Comparison of ENCODE assay signal across 9 mouse cellular contexts in the genomic region with DNA sequence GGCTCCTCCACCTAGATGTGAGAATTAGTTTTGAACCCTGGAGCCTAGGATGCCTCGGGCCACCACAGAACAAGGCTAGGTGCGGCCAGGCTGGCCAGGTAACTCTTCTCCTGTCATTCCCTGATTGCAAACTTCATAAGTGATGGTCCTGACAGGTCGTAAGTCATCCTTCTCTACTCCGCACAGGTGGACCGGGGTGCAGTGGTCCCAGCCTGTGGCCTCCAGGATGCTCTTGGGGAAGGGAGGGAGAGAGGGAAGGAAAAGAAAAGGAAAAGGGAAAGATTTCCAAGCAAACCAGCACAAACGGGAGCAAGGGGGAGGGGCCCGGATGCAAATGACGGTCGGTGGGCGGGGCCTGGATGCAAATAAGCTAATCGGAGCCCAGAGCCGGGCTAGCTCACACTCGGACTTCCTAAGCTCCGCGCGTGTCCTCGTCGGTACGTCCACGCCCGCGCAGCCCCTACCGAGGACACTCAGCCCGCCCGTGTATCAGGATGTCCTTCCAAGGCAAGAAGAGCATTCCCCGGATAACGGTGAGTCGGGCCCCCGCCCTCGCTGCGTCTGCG. TPM values are rescaled to one million over a fixed set of nuclear protein-coding genes. Genes with fewer than 3 reads are reported as not detected.
DNase-seq lines count a peak whose midpoint lies in the region; ATAC-seq and TF ChIP-seq lines count a peak whose summit lies in the region.
"Had no signal": no experiment of that assay in that cellular context is flagged by ENCODE, and none has a peak within 500 bp of the region (broad histone marks: within the 10 kb centered on the region; RNA-seq: fewer than 3 reads in every experiment).

A gene (plus strand): TSS at position 373 of the 566 bp plus-strand sequence.

- H3K4me1 ChIP-seq in ES-Bruce4 (ENCODE audit: control insufficient read depth, insufficient read depth, low read length) = no peaks in the 10 kb centered on the region
- H3K4me1 ChIP-seq in forebrain, postnatal 0 days (ENCODE audit: insufficient read depth) = peaks cover 14% of the 10 kb centered on the region
- no peaks in the 10 kb centered on the region; the same call in 1 of the 2 replicates for H3K4me1 ChIP-seq in hindbrain, embryonic 11.5 days (replicated peaks; ENCODE audit: control insufficient read depth, insufficient read depth, low read length)
- H3K4me1 ChIP-seq in lung, postnatal 0 days (ENCODE audit: insufficient read depth, low read depth, low read length) = no peaks in the 10 kb centered on the region

- peak within 1 kb of the TSS; percentile 58 for H3K4me2 ChIP-seq in forebrain, postnatal 0 days (ENCODE audit: low read depth)
- H3K4me2 ChIP-seq in hindbrain, embryonic 11.5 days (replicated peaks; ENCODE audit: low read depth, low read length) = peak within 1 kb of the TSS; percentile 70
- peak within 1 kb of the TSS; percentile 63 for H3K4me2 ChIP-seq in lung, postnatal 0 days (replicated peaks; ENCODE audit: low read depth, low read length)

- peak; percentile 92 for DNase-seq in cerebellum, adult 11-12 months
- DNase-seq in forebrain, postnatal 0 days = peak; percentile 87
- peak; percentile 93 for DNase-seq in hindbrain, embryonic 11.5 days (ENCODE audit: low spot score)
- peak; percentile 85 to 92 for DNase-seq in layer of hippocampus, postnatal 14 days (ENCODE audit: low spot score in 2 of 2)
- DNase-seq in lung, postnatal 0 days (ENCODE audit: low spot score) = peak; percentile 55
- peak; percentile 91 to 95 for DNase-seq in right cerebral cortex, adult 2 months (ENCODE audit: low spot score in 2 of 2)
- no peak for DNase-seq in c-Kit-positive CD71-positive TER-119-positive erythroid progenitor cells, embryonic 14.5 days (ENCODE audit: low spot score)

- no peaks in the 10 kb centered on the region for H3K36me3 ChIP-seq in ES-Bruce4 (ENCODE audit: control insufficient read depth, insufficient read depth, low read length, poor library complexity, severe bottlenecking)
- H3K36me3 ChIP-seq in forebrain, postnatal 0 days (ENCODE audit: insufficient read depth) = peaks cover 12% of the 10 kb centered on the region
- 0 out of 2 replicates have a peak, but pooled peaks cover 2% of the 10 kb centered on the region for H3K36me3 ChIP-seq in hindbrain, embryonic 11.5 days (ENCODE audit: control insufficient read depth, insufficient read depth, low read length)
- H3K36me3 ChIP-seq in lung, postnatal 0 days (ENCODE audit: insufficient read depth, low read length) = no peaks in the 10 kb centered on the region
- H3K36me3 ChIP-seq: G1E had no signal

- peaks cover 12% of the 10 kb centered on the region for H3K27me3 ChIP-seq in ES-Bruce4 (ENCODE audit: control insufficient read depth, insufficient read depth, low read length, poor library complexity, severe bottlenecking)
- no peaks in the 10 kb centered on the region for H3K27me3 ChIP-seq in forebrain, postnatal 0 days (ENCODE audit: insufficient read depth, low read length)
- H3K27me3 ChIP-seq in hindbrain, embryonic 11.5 days (ENCODE audit: control insufficient read depth, insufficient read depth, low read length) = 0 out of 2 replicates have a peak, but pooled peaks cover 2% of the 10 kb centered on the region
- H3K27me3 ChIP-seq in lung, postnatal 0 days (replicated peaks; ENCODE audit: insufficient read depth, low read length) = peaks cover 20% of the 10 kb centered on the region

- peak; percentile 77 for ATAC-seq in forebrain, postnatal 0 days
- ATAC-seq in hindbrain, embryonic 11.5 days (ENCODE audit: low FRiP score) = peak; percentile 86
- peak; percentile 48; the same call in 1 of the 2 replicates for ATAC-seq in lung, postnatal 0 days

- no peak for TF ChIP-seq POLR2A in ES-Bruce4 (IDR thresholded peaks at IDR 0.05; ENCODE audit: insufficient read depth, low read length)

- TF ChIP-seq EP300 in ES-Bruce4 (IDR thresholded peaks at IDR 0.05; ENCODE audit: insufficient read depth, low read depth, low read length) = no peak
- TF ChIP-seq EP300 in lung, postnatal 0 days (IDR thresholded peaks at IDR 0.05) = no peak

- H3K9ac ChIP-seq in ES-Bruce4 (ENCODE audit: low read depth, poor library complexity, severe bottlenecking) = peak within 1 kb of the TSS; percentile 76
- H3K9ac ChIP-seq in forebrain, postnatal 0 days = peak within 1 kb of the TSS; percentile 84
- peak within 1 kb of the TSS; percentile 92 for H3K9ac ChIP-seq in hindbrain, embryonic 11.5 days (ENCODE audit: low read depth, low read length)
- H3K9ac ChIP-seq in lung, postnatal 0 days (replicated peaks; ENCODE audit: low read depth) = no peak within 1 kb of the TSS

- no peak within 1 kb of the TSS for H3K27ac ChIP-seq in ES-Bruce4 (ENCODE audit: insufficient read depth, low read length)
- peak within 1 kb of the TSS; percentile 79 for H3K27ac ChIP-seq in forebrain, postnatal 0 days (ENCODE audit: low read depth, low read length)
- peak within 1 kb of the TSS; percentile 67 for H3K27ac ChIP-seq in hindbrain, embryonic 11.5 days (ENCODE audit: low read depth, low read length)
- no peak within 1 kb of the TSS for H3K27ac ChIP-seq in lung, postnatal 0 days (ENCODE audit: low read length)

- H3K9me3 ChIP-seq in ES-Bruce4 (replicated peaks; ENCODE audit: control insufficient read depth, insufficient read depth, low read length, poor library complexity, severe bottlenecking) = no peaks in the 10 kb centered on the region
- no peaks in the 10 kb centered on the region for H3K9me3 ChIP-seq in forebrain, postnatal 0 days (ENCODE audit: low read length)
- H3K9me3 ChIP-seq in hindbrain, embryonic 11.5 days (ENCODE audit: control insufficient read depth, low read length) = no peaks in the 10 kb centered on the region
- H3K9me3 ChIP-seq in lung, postnatal 0 days (ENCODE audit: low read length) = no peaks in the 10 kb centered on the region

- 8% methylated on average over 32 of the region's 32 CpGs for WGBS in forebrain, postnatal 0 days
- WGBS in hindbrain, embryonic 11.5 days = 7% methylated on average over 32 of the region's 32 CpGs
- 7% methylated on average over 32 of the region's 32 CpGs for WGBS in lung, postnatal 0 days

- TF ChIP-seq CTCF in ES-Bruce4 (IDR thresholded peaks at IDR 0.05; ENCODE audit: low read depth, low read length) = no peak
- no peak for TF ChIP-seq CTCF in forebrain, postnatal 0 days (IDR thresholded peaks at IDR 0.05; ENCODE audit: low read depth)
- no peak for TF ChIP-seq CTCF in lung, postnatal 0 days (IDR thresholded peaks at IDR 0.05)

- H3K4me3 ChIP-seq in ES-Bruce4 (ENCODE audit: low read depth, low read length) = peak within 1 kb of the TSS; percentile 86
- H3K4me3 ChIP-seq in forebrain, postnatal 0 days (ENCODE audit: low read depth, low read length) = peak within 1 kb of the TSS; percentile 75
- H3K4me3 ChIP-seq in hindbrain, embryonic 11.5 days (ENCODE audit: low read depth, low read length) = peak within 1 kb of the TSS; percentile 80
- H3K4me3 ChIP-seq in lung, postnatal 0 days (ENCODE audit: low read depth, low read length) = peak within 1 kb of the TSS; percentile 30

RNA-seq across cellular contexts. Expression of the gene that starts here (rescaled TPM):
- polyA plus RNA-seq in ES-Bruce4 (2011; ENCODE audit: insufficient read depth, insufficient read length, low read depth, missing spikeins) = 1.9 and 2.1 TPM in 2 replicates
- 121 and 125 TPM in 2 replicates for total RNA-seq in forebrain, postnatal 0 days (2014; rRNA removed)
- 112 and 142 TPM in 2 replicates for polyA plus RNA-seq in forebrain, postnatal 0 days (2015; fragmentation: Nextera tagmentation; extraction: Ambion mirVana)
- 231 and 251 TPM in 2 replicates for polyA plus RNA-seq in hindbrain, embryonic 11.5 days (2014; fragmentation: Nextera tagmentation; extraction: Ambion mirVana)
- 100 to 1,000 TPM; 102 to 105 TPM for total RNA-seq in layer of hippocampus, postnatal 14 days (2021)
- polyA plus RNA-seq in lung, postnatal 0 days (2015; fragmentation: Nextera tagmentation; extraction: Ambion mirVana) = 0.54 and 1.1 TPM in 2 replicates
- polyA plus RNA-seq: G1E had no signal

Comparison
In these comparisons a context has a peak if more than half of its experiments do, and no peak if none do; other contexts are left out.
1. RNA of the gene that starts here (polyA plus RNA-seq): 231 to 251 TPM in hindbrain, embryonic 11.5 days and 112 to 142 TPM in forebrain, postnatal 0 days; 1.9 to 2.1 TPM in ES-Bruce4 and 0.54 to 1.1 TPM in lung, postnatal 0 days; every median in the first group is over 10 times any median in the second.
2. H3K27ac ChIP-seq: peak in forebrain, postnatal 0 days (single experiment) and hindbrain, embryonic 11.5 days (single experiment); none in ES-Bruce4 (single experiment) and lung, postnatal 0 days (single experiment).
3. H3K4me3 ChIP-seq: peak in every context shown above with its lines; median percentile 86 in ES-Bruce4; 80 in hindbrain, embryonic 11.5 days; 75 in forebrain, postnatal 0 days; 30 in lung, postnatal 0 days.
4. Peak in every context shown above with its lines, with median percentiles within 50 percentile points of each other: ATAC-seq and H3K4me2 ChIP-seq.